Mouse (Mus musculus) c-Kit-positive CD71-negative TER-119-negative erythroid progenitor cells, embryonic 14.5 days (primary cell): ENCODE results near the gene Tspan8.
"Not testable (repeated sequence)": the region's sequence is repeated elsewhere in the genome, so short reads cannot be mapped to it uniquely, and the experiment has no call there.

ENCODE experiments used
- DNase-seq: peaks from one replicate; pipeline ENCODE4 v3.0.0-alpha.2; 2013; ENCODE audit warnings: low read depth

The Tspan8 gene

GRCm38 (mm10) chr10:115816511-115816910 lies at the start of gene Tspan8:
Gene Tspan8, plus strand, starts transcription at chr10:115816832.
- peak; percentile 18 for DNase-seq

GRCm38 (mm10) chr10:115770032-115770431 lies 46.6 kb upstream of the Tspan8 start:
- DNase-seq = no peak

- no peak for DNase-seq
Measured at GRCm38 (mm10) chr10:115774451-115774850, 42.2 kb upstream of the Tspan8 start.

- no peak for DNase-seq
Measured at GRCm38 (mm10) chr10:115775945-115776905, 40.4 kb upstream of the Tspan8 start.

- DNase-seq = no peak
Measured at GRCm38 (mm10) chr10:115777366-115777765, 39.3 kb upstream of the Tspan8 start.

- no peak for DNase-seq
Measured at GRCm38 (mm10) chr10:115778624-115779023, 38.0 kb upstream of the Tspan8 start.

- DNase-seq = no peak
Measured at GRCm38 (mm10) chr10:115780239-115781016, 36.2 kb upstream of the Tspan8 start.

GRCm38 (mm10) chr10:115783232-115783631 lies 33.4 kb upstream of the Tspan8 start:
- no peak for DNase-seq

GRCm38 (mm10) chr10:115790788-115791187 lies 25.8 kb upstream of the Tspan8 start:
- DNase-seq = no peak

- no peak for DNase-seq
Measured at GRCm38 (mm10) chr10:115796072-115796788, 20.4 kb upstream of the Tspan8 start.

- DNase-seq = no peak
Measured at GRCm38 (mm10) chr10:115801464-115801863, 15.2 kb upstream of the Tspan8 start.

GRCm38 (mm10) chr10:115803013-115803412 lies 13.6 kb upstream of the Tspan8 start:
- not testable (repeated sequence) for DNase-seq

- no peak for DNase-seq
Measured at GRCm38 (mm10) chr10:115803765-115804164, 12.9 kb upstream of the Tspan8 start.

- DNase-seq = peak; percentile 10
Measured at GRCm38 (mm10) chr10:115805987-115806386, 10.6 kb upstream of the Tspan8 start.

GRCm38 (mm10) chr10:115809169-115809568 lies 7.5 kb upstream of the Tspan8 start:
- DNase-seq = no peak

GRCm38 (mm10) chr10:115811519-115811918 lies 5.1 kb upstream of the Tspan8 start:
- DNase-seq = no peak

GRCm38 (mm10) chr10:115814878-115815277 lies 1.8 kb upstream of the Tspan8 start:
- no peak for DNase-seq

GRCm38 (mm10) chr10:115817056-115817724 lies 558 bp downstream of the Tspan8 start:
- peak; percentile 16 for DNase-seq

GRCm38 (mm10) chr10:115825289-115825688 lies 8.7 kb downstream of the Tspan8 start:
- no peak for DNase-seq

GRCm38 (mm10) chr10:115828872-115829271 lies 12.2 kb downstream of the Tspan8 start:
- no peak for DNase-seq

GRCm38 (mm10) chr10:115829696-115830095 lies 13.1 kb downstream of the Tspan8 start:
- no peak for DNase-seq

- no peak for DNase-seq
Measured at GRCm38 (mm10) chr10:115830726-115831125, 14.1 kb downstream of the Tspan8 start.
